Mouse (Mus musculus) limb, embryonic 14.5 days (tissue): ENCODE data around the gene Gm6096. TPM values are rescaled to one million over a fixed set of nuclear protein-coding genes. Genes with fewer than 3 reads are reported as not detected.

ENCODE experiments used
- ATAC-seq: fragments of 200-750 bp; cut with Nextera tagmentation; 2 replicates; pipeline ENCODE4 v1.8.0; 2017; ENCODE audit warnings: low read depth, moderate number of reproducible peaks, moderate TSS enrichment; ENCODE audit not compliant: low FRiP score
- DNase-seq: peaks from one replicate; pipeline ENCODE4 v3.0.0-alpha.2; 2015; ENCODE audit warnings: low spot score
- H3K27ac ChIP-seq: fragments of 300-500 bp; sonication (generic); replicated peaks from 2 replicates; pipeline ENCODE4 v1.5.1; 2014; ENCODE audit warnings: low read depth, mild to moderate bottlenecking, low read length, moderate library complexity, mixed read lengths
- H3K27me3 ChIP-seq: fragments of 300-500 bp; sonication (generic); 2 replicates; pipeline ENCODE4 v1.6.1; 2014; ENCODE audit warnings: low read length, mixed read lengths; ENCODE audit not compliant: control insufficient read depth, insufficient read depth
- H3K36me3 ChIP-seq: fragments of 300-500 bp; sonication (generic); 2 replicates; pipeline ENCODE4 v1.6.1; 2014; ENCODE audit warnings: mild to moderate bottlenecking, low read length, moderate library complexity, mixed read lengths; ENCODE audit not compliant: control insufficient read depth, insufficient read depth
- H3K4me1 ChIP-seq: fragments of 300-500 bp; sonication (generic); 2 replicates; pipeline ENCODE4 v1.6.1; 2014; ENCODE audit warnings: antibody characterized with exemption, low read length, mixed read lengths; ENCODE audit not compliant: control insufficient read depth, insufficient read depth
- H3K4me2 ChIP-seq: fragments of 300-500 bp; sonication (generic); replicated peaks from 2 replicates; pipeline ENCODE4 v1.6.1; 2014; ENCODE audit warnings: low read depth, mild to moderate bottlenecking, low read length, moderate library complexity; ENCODE audit not compliant: severe bottlenecking
- H3K4me3 ChIP-seq: fragments of 300-500 bp; sonication (generic); replicated peaks from 2 replicates; pipeline ENCODE4 v1.5.1; 2014; ENCODE audit warnings: low read length
- H3K9ac ChIP-seq: fragments of 300-500 bp; sonication (generic); 2 replicates; pipeline ENCODE4 v1.6.1; 2014; ENCODE audit warnings: mild to moderate bottlenecking, low read depth, low read length, moderate library complexity; ENCODE audit not compliant: severe bottlenecking
- H3K9me3 ChIP-seq: fragments of 300-500 bp; sonication (generic); 2 replicates; pipeline ENCODE4 v1.6.1; 2016; ENCODE audit warnings: low read length; ENCODE audit not compliant: control insufficient read depth
- POLR2A ChIP-seq: fragments of 200-500 bp; IDR thresholded peaks from 2 replicates; pipeline ENCODE4 v1.8.0; 2012; ENCODE audit warnings: inconsistent platforms, mild to moderate bottlenecking, moderate library complexity, borderline replicate concordance; ENCODE audit not compliant: insufficient read depth, insufficient read length; ENCODE audit errors: extremely low read depth
- WGBS: fragments of 180-500 bp; shearing (Covaris S2); extraction: QIAGEN DNeasy Blood & Tissue Kit; methylation state at CpG from one replicate; pipeline ENCODE4 v1.1.7; 2014; 5-methylcytosine and 5-hydroxymethylcytosine counted together
- polyA plus RNA-seq, 2 experiments: library from polyadenylated mRNA; depleted of rRNA in 1 of 2; stranded (reverse) in 1 of 2; unstranded in 1 of 2; fragments of >200 nt; fragmentation: Nextera tagmentation in 1 of 2; extraction: Ambion mirVana in 1 of 2; gene quantifications; 2 replicates each; pipeline versions ENCODE4 v1.2.1 to v1.2.3; 2012 to 2014

Gm6096 gene
- polyA plus RNA-seq, 2 experiments: 0.55 TPM; not detected in 1

GRCm38 (mm10) chr7:34234610-34235561 is 16.0 kb upstream of the Gm6096 start:
- WGBS: under 1% methylated on average over 17 of the region's 17 CpGs

GRCm38 (mm10) chr7:34235602-34236001 is 15.2 kb upstream of the Gm6096 start:
- TF ChIP-seq POLR2A: no peak
- DNase-seq (no peak), ATAC-seq (no peak)
- H3K9ac ChIP-seq: no peak overlapping the region
- H3K4me2 ChIP-seq: no peak overlapping the region
- peaks cover 43% of the 10 kb centered on the region for H3K36me3 ChIP-seq
- no peak overlapping the region for H3K4me3 ChIP-seq
- 83% methylated on average over 5 of the region's 5 CpGs for WGBS
- no peak overlapping the region for H3K27ac ChIP-seq
- H3K9me3 ChIP-seq: no peaks in the 10 kb centered on the region
- H3K27me3 ChIP-seq: no peaks in the 10 kb centered on the region
- H3K4me1 ChIP-seq: peaks cover 8% of the 10 kb centered on the region; the same call in 1 of the 2 replicates

More at GRCm38 (mm10) chr7:34234610-34235561, 16.0 kb upstream of the Gm6096 start:
- no peak for TF ChIP-seq POLR2A
- no peaks in the 10 kb centered on the region for H3K9me3 ChIP-seq
- no peaks in the 10 kb centered on the region for H3K27me3 ChIP-seq
- H3K4me1 ChIP-seq: peaks cover 8% of the 10 kb centered on the region; the same call in 1 of the 2 replicates
- H3K27ac ChIP-seq: peak overlapping the region; percentile 90
- ATAC-seq: no peak
- DNase-seq: peak; percentile 24
- H3K9ac ChIP-seq: peak overlapping the region; percentile 49
- H3K4me3 ChIP-seq: peak overlapping the region; percentile 48
- H3K4me2 ChIP-seq: peak overlapping the region; percentile 69
- peaks cover 36% of the 10 kb centered on the region for H3K36me3 ChIP-seq

GRCm38 (mm10) chr7:34238086-34238485 is 12.8 kb upstream of the Gm6096 start:
- 84% methylated on average over 5 of the region's 5 CpGs for WGBS
- no peak overlapping the region for H3K27ac ChIP-seq
- TF ChIP-seq POLR2A: no peak
- no peak overlapping the region for H3K9ac ChIP-seq
- no peak overlapping the region for H3K4me2 ChIP-seq
- peaks cover 7% of the 10 kb centered on the region; the same call in 1 of the 2 replicates for H3K4me1 ChIP-seq
- no peaks in the 10 kb centered on the region for H3K27me3 ChIP-seq
- H3K4me3 ChIP-seq: no peak overlapping the region
- H3K36me3 ChIP-seq: peaks cover 56% of the 10 kb centered on the region
- ATAC-seq: no peak
- no peaks in the 10 kb centered on the region for H3K9me3 ChIP-seq
- DNase-seq: no peak

- no peak overlapping the region for H3K4me3 ChIP-seq
- no peak for ATAC-seq
- no peak overlapping the region for H3K4me2 ChIP-seq
- H3K9ac ChIP-seq: no peak overlapping the region
- no peak for TF ChIP-seq POLR2A
- WGBS: 96% methylated on average over 11 of the region's 11 CpGs
- no peak overlapping the region for H3K27ac ChIP-seq
- H3K4me1 ChIP-seq: no peaks in the 10 kb centered on the region
- DNase-seq: no peak
- H3K27me3 ChIP-seq: no peaks in the 10 kb centered on the region
- no peaks in the 10 kb centered on the region for H3K9me3 ChIP-seq
- H3K36me3 ChIP-seq: peaks cover 75% of the 10 kb centered on the region
These were observed 8.7 kb upstream of the Gm6096 start for GRCm38 (mm10) chr7:34242176-34242575.

- ATAC-seq: no peak
- 89% methylated on average over 3 of the region's 3 CpGs for WGBS
These were observed 3.9 kb upstream of the Gm6096 start for GRCm38 (mm10) chr7:34246870-34247499.

More at GRCm38 (mm10) chr7:34246870-34247499, 3.9 kb upstream of the Gm6096 start:
- H3K4me3 ChIP-seq: no peak overlapping the region
- H3K4me1 ChIP-seq: no peaks in the 10 kb centered on the region
- H3K4me2 ChIP-seq: no peak overlapping the region
- TF ChIP-seq POLR2A: no peak
- H3K27me3 ChIP-seq: no peaks in the 10 kb centered on the region
- H3K27ac ChIP-seq: no peak overlapping the region
- H3K9ac ChIP-seq: no peak overlapping the region
- no peaks in the 10 kb centered on the region for H3K9me3 ChIP-seq
- H3K36me3 ChIP-seq: peaks cover 56% of the 10 kb centered on the region
- no peak for DNase-seq
